Mouse (Mus musculus) liver, adult 2 months (tissue): ENCODE results near the gene Clic1. TPM values are rescaled to one million over a fixed set of nuclear protein-coding genes. Genes with fewer than 3 reads are reported as not detected.
"Not testable (repeated sequence)": the region's sequence is repeated elsewhere in the genome, so short reads cannot be mapped to it uniquely, and the experiment has no call there.

ENCODE experiments used
- DNase-seq: peaks from one replicate; pipeline ENCODE4 v3.0.0-alpha.2; 2011; ENCODE audit warnings: low read depth, low spot score; ENCODE audit errors: extremely low read depth
- H3K27ac ChIP-seq: fragments of 200-500 bp; replicated peaks from 2 replicates; pipeline ENCODE4 v1.5.1; 2012; ENCODE audit warnings: low read depth, mild to moderate bottlenecking, control low read depth, inconsistent platforms, low read length; ENCODE audit not compliant: insufficient read depth
- H3K27me3 ChIP-seq: fragments of 200-500 bp; 2 replicates; pipeline ENCODE4 v1.6.1; 2012; ENCODE audit warnings: mild to moderate bottlenecking, moderate library complexity, low read length, inconsistent platforms; ENCODE audit not compliant: control insufficient read depth, insufficient read depth
- H3K36me3 ChIP-seq: fragments of 200-500 bp; 2 replicates; pipeline ENCODE4 v1.6.1; 2012; ENCODE audit warnings: low read length, inconsistent platforms; ENCODE audit not compliant: control insufficient read depth, insufficient read depth
- H3K4me1 ChIP-seq: fragments of 200-500 bp; 2 replicates; pipeline ENCODE4 v1.6.1; 2011; ENCODE audit warnings: low read length; ENCODE audit not compliant: control insufficient read depth, insufficient read depth
- H3K4me3 ChIP-seq: fragments of 200-500 bp; 2 replicates; pipeline ENCODE4 v1.5.1; 2011; ENCODE audit warnings: low read depth, mild to moderate bottlenecking, control low read depth, low read length, moderate library complexity; ENCODE audit not compliant: insufficient read depth
- H3K79me2 ChIP-seq: fragments of 200-500 bp; 2 replicates; pipeline ENCODE4 v1.6.1; 2012; ENCODE audit warnings: inconsistent platforms, mild to moderate bottlenecking, low read length, moderate library complexity; ENCODE audit not compliant: control insufficient read depth, insufficient read depth
- H3K9ac ChIP-seq: fragments of 200-500 bp; 2 replicates; pipeline ENCODE4 v1.6.1; 2012; ENCODE audit warnings: low read depth, mild to moderate bottlenecking, control low read depth, inconsistent platforms, low read length
- CTCF ChIP-seq: fragments of 200-500 bp; IDR thresholded peaks from 2 replicates; pipeline ENCODE4 v1.5.1; 2011; ENCODE audit warnings: low read depth, low read length, control low read depth
- POLR2A ChIP-seq: fragments of 200-500 bp; IDR thresholded peaks from 2 replicates; pipeline ENCODE4 v1.6.1; 2011; ENCODE audit warnings: low read length, control low read depth; ENCODE audit not compliant: insufficient read depth; ENCODE audit errors: extremely low read depth
- WGBS: fragments of 180-500 bp; shearing (Covaris S2); methylation state at CpG from one replicate; pipeline ENCODE4 v1.1.7; 2018; 5-methylcytosine and 5-hydroxymethylcytosine counted together
- polyA plus RNA-seq: library from polyadenylated mRNA; depleted of rRNA; stranded (reverse); fragments of >200 nt; gene quantifications from 2 replicates; pipeline ENCODE4 v1.2.3, GENCODE M21; 2012
- total RNA-seq: library from RNA; depleted of rRNA; stranded (reverse); fragments of >200 nt; gene quantifications from 2 replicates; pipeline ENCODE4 v1.2.3, GENCODE M21; 2014

Gene Clic1
- total and polyA plus RNA-seq, 2 experiments = 16.8 to 20.3 TPM

- H3K4me1 ChIP-seq = peaks cover 12% of the 10 kb centered on the region
- TF ChIP-seq POLR2A = no peak
- no peak for TF ChIP-seq CTCF
- H3K27me3 ChIP-seq = no peaks in the 10 kb centered on the region
- H3K27ac ChIP-seq = no peak overlapping the region
- peaks cover 6% of the 10 kb centered on the region; the same call in 1 of the 2 replicates for H3K36me3 ChIP-seq
- H3K79me2 ChIP-seq = no peaks in the 10 kb centered on the region; the same call in 1 of the 2 replicates
- no peak overlapping the region for H3K9ac ChIP-seq
- H3K4me3 ChIP-seq = no peak overlapping the region
- WGBS = 98% methylated on average over 17 of the region's 17 CpGs
- DNase-seq = no peak
Measured at GRCm38 (mm10) chr17:35004075-35004717, 45.6 kb upstream of the Clic1 start.

- no peak overlapping the region for H3K9ac ChIP-seq
- H3K4me3 ChIP-seq = no peak overlapping the region
- 0 out of 2 replicates have a peak, but pooled peaks cover 8% of the 10 kb centered on the region for H3K4me1 ChIP-seq
- no peak overlapping the region for H3K27ac ChIP-seq
- H3K79me2 ChIP-seq = no peaks in the 10 kb centered on the region; the same call in 1 of the 2 replicates
- WGBS = 97% methylated on average over 10 of the region's 10 CpGs
- peaks cover 6% of the 10 kb centered on the region; the same call in 1 of the 2 replicates for H3K36me3 ChIP-seq
- TF ChIP-seq POLR2A (no peak), CTCF (no peak)
- no peaks in the 10 kb centered on the region for H3K27me3 ChIP-seq
- DNase-seq = no peak
Measured at GRCm38 (mm10) chr17:35005158-35005557, 44.6 kb upstream of the Clic1 start.

GRCm38 (mm10) chr17:35005902-35006301 lies 43.9 kb upstream of the Clic1 start:
- H3K27ac ChIP-seq, DNase-seq, H3K4me3 ChIP-seq, H3K36me3 ChIP-seq, H3K79me2 ChIP-seq, H3K27me3 ChIP-seq, H3K9ac ChIP-seq, H3K4me1 ChIP-seq: not testable (repeated sequence)
- 94% methylated on average over 4 of the region's 5 CpGs for WGBS

GRCm38 (mm10) chr17:35007387-35007991 lies 42.3 kb upstream of the Clic1 start:
- Histone ChIP-seq H3K9ac (no peak overlapping the region), H3K27me3 (no peaks in the 10 kb centered on the region), H3K27ac (no peak overlapping the region), H3K4me1 (no peaks in the 10 kb centered on the region), H3K4me3 (no peak overlapping the region), H3K36me3 (peaks cover 6% of the 10 kb centered on the region; the same call in 1 of the 2 replicates), H3K79me2 (no peaks in the 10 kb centered on the region)
- no peak for DNase-seq
- no peak for TF ChIP-seq POLR2A
- TF ChIP-seq CTCF = no peak
- 96% methylated on average over 7 of the region's 7 CpGs for WGBS

- H3K9ac ChIP-seq = no peak overlapping the region
- H3K4me1 ChIP-seq = no peaks in the 10 kb centered on the region
- H3K79me2 ChIP-seq = no peaks in the 10 kb centered on the region
- no peak overlapping the region for H3K27ac ChIP-seq
- WGBS = 77% methylated on average over 7 of the region's 7 CpGs
- TF ChIP-seq POLR2A (no peak), CTCF (no peak)
- H3K27me3 ChIP-seq = no peaks in the 10 kb centered on the region
- H3K4me3 ChIP-seq = no peak overlapping the region
- peaks cover 6% of the 10 kb centered on the region; the same call in 1 of the 2 replicates for H3K36me3 ChIP-seq
- no peak for DNase-seq
Measured at GRCm38 (mm10) chr17:35009586-35009985, 40.2 kb upstream of the Clic1 start.

GRCm38 (mm10) chr17:35011440-35011839 lies 38.3 kb upstream of the Clic1 start:
- no peak overlapping the region for H3K4me3 ChIP-seq
- H3K9ac ChIP-seq = no peak overlapping the region
- H3K4me1 ChIP-seq = no peaks in the 10 kb centered on the region
- WGBS = 95% methylated on average over 8 of the region's 8 CpGs
- no peak for TF ChIP-seq CTCF
- TF ChIP-seq POLR2A = no peak
- DNase-seq = no peak
- peaks cover 5% of the 10 kb centered on the region; the same call in 1 of the 2 replicates for H3K36me3 ChIP-seq
- no peaks in the 10 kb centered on the region for H3K79me2 ChIP-seq
- H3K27ac ChIP-seq = no peak overlapping the region
- H3K27me3 ChIP-seq = no peaks in the 10 kb centered on the region
